Mouse (Mus musculus): ENCODE data around the gene Fkrp.

- TF ChIP-seq CTCF (IDR thresholded peaks at IDR 0.05; ENCODE audit: control insufficient read depth, insufficient read depth, low read length): no peak
- no peak for TF ChIP-seq POLR2A (IDR thresholded peaks at IDR 0.05; ENCODE audit: borderline replicate concordance, control insufficient read depth, low read depth, low read length)
Observed at GRCm38 (mm10) chr7:16810399-16810919, 6.1 kb downstream of the Fkrp start.
